Mouse (Mus musculus): ENCODE results near the gene Hspb9.
A peak's percentile ranks its signal among the peaks of the same experiment; 100 is the strongest.

The Hspb9 gene

DNA sequence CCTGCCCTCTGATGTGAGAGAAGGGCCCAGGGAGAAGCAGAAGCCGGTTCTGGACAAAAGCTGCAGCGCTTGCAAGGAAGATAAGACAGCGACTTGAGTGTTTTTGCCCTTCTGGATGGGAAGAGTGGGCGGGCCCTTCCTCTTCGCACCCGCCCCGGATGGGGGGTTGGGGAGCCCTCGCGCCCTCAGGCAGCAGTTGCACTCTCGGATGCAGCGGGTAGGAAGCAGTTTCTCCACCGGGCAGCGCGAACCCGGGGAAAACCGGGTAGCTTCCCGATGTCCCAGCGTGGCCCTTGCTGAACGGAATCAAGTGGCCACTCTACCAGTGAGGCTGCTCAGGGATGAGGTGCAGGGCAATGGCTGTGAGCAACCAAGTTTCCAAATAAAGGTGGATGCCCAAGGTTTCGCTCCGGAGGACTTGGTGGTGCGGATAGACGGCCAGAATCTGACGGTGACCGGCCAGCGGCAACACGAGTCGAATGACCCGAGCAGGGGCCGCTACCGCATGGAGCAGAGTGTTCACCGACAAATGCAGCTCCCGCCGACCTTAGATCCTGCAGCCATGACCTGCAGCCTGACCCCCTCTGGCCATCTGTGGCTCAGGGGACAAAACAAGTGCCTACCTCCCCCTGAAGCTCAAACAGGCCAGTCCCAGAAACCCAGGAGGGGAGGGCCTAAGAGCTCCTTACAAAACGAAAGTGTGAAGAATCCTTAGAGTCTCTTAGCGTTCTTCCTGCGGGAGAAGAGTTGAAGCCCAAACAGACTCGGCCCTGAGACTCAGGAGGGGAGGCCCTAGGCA, at the start of gene Hspb9:
Gene Hspb9 (plus strand): TSS at position 116 of the 799 bp plus-strand sequence.
- DNase-seq (ENCODE audit: extremely low read depth, low read depth, low spot score) = no peak

DNA sequence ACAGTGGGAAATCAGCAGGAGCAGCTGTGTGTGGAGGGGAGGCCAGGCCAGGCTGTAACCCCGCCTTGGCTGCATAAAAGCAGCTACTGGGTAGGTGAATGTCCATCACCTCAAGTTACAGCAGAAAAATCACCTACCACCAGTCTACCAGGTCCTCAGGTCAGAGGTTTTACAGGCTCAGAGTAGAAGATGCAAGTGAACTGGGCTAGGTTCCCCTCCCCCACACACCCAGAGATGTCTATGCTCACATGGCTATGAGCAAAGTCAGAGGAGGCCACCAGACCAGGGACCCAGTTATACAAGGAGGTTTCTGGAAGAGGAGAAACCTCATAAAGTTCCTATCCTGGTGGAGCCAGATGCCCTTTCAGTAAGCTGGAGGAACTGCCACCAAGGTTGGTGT, 42.6 kb upstream of the Hspb9 start:
- no peak for DNase-seq (ENCODE audit: extremely low read depth, low read depth, low spot score)

DNA sequence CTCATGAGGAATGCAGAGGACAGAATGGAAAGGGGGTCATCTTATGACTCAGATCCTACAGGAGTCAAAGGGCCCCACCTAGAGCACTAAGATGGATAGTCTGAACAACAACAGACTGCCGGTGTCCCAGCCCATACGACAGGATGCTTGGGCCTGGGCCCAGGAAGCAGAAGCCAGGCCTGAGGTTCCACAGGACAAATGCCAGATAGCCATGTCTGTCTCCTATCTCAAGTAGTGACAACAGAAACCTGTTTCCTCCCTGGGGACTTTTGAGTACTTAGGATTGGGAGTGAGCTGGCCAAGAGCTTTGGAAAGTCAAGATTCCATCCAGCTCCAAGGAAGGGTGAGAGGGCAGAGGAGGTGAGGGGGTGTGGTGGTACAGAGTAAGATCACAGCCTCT, 41.7 kb upstream of the Hspb9 start:
- no peak for DNase-seq (ENCODE audit: extremely low read depth, low read depth, low spot score)

DNA sequence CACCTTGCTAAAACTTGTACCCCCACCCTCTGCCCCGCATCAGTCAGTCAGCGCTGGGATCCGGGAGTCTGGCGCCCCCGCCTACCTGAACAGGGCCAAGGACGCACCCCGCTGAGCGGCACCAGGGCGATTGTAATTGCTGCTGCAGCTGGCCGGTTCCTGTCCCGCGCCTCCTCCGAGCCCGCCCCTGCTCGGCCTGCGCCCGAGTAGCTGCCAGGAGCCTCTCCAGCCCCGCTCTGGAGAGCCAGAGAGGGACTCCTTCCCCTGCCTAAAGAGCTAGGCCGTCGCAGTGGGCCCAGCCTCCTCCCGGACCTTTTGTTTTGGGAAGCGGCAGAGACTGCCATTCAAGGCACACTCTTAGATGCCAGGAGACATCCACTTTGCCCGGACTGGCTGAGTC, 40.5 kb upstream of the Hspb9 start:
- DNase-seq (ENCODE audit: extremely low read depth, low read depth, low spot score) = no peak

DNA sequence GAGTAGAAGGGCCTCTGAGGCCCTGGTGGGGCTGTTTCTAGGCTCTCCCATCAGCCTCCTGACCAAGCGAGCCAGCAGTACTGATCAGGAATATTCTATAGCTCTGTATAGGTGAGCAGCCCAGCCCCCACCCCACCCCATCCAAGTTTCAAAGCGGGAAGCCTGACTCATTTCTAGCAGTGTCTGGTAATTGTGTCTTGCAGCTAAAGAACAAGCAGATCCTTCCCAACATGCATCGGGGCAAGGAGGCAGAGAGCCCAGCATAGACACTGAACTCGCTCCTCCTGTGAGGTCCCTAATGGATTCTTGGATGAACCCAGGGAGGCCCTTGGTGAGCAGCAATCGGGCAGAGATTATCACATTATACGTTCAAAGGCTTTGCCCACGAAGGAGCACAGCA, 35.8 kb upstream of the Hspb9 start:
- no peak for DNase-seq (ENCODE audit: extremely low read depth, low read depth, low spot score)

DNA sequence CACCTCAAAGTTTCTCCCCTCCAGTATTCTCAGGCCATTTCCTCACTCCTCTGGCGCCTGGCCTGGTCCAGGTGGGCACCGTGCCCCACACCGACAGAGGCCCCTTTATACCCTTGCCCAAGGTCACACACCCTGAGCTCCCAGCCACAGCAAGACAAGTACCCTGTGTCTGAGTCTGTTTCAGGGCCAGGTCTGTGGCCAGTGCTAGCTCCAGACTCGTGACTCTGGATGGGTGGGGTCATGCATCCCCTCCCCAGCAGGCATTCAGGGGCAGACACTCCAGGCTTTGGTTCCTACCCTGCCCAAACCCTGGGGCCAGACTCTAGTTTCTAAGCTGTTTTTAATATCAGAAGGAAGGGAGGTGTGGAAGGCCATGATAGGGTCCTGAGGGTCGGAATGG, 31.8 kb upstream of the Hspb9 start:
- no peak for DNase-seq (ENCODE audit: extremely low read depth, low read depth, low spot score)

DNA sequence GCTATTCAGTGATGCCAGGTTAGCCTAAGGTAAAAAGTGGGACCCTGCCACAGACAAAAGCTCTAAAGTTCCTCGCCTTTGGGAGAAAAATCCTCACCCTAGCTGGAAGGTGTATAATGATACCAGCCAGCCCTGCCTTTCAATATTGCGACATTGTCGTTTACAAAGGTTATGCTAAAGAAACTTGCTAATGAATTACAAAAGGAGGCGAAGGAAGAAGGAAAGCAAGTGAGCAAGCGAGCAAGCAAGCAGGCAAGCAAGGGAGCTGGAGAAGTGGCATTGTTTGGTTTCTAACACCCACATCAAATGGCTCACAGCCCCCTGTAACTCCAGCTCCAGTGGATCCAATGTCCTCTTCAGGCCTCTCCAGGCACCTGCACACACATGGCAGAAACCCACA, 31.1 kb upstream of the Hspb9 start:
- no peak for DNase-seq (ENCODE audit: extremely low read depth, low read depth, low spot score)

DNA sequence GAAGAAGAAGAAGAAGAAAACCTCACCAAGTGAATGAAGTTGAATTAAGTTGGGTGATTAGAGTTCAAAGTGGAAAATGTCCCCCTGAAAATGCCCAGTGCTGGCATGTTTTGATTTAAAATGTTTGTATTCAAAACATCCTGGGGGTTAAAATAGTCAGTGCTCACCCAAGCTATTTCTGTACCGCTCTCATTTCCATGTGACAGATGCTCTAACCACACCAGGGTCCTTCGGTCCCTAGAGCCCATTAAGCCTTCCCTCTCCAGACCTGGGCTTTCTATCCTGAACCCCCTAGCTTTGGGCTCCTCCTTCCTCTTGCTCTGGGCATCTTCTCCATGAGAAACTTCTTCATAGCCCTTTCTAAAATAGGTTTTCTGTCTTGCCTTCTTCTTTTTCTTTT, 29.6 kb upstream of the Hspb9 start:
- no peak for DNase-seq (ENCODE audit: extremely low read depth, low read depth, low spot score)

GRCm38 (mm10) chr11:100685371-100685770, 28.3 kb upstream of the Hspb9 start:
- DNase-seq (ENCODE audit: extremely low read depth, low read depth, low spot score) = no peak

DNA sequence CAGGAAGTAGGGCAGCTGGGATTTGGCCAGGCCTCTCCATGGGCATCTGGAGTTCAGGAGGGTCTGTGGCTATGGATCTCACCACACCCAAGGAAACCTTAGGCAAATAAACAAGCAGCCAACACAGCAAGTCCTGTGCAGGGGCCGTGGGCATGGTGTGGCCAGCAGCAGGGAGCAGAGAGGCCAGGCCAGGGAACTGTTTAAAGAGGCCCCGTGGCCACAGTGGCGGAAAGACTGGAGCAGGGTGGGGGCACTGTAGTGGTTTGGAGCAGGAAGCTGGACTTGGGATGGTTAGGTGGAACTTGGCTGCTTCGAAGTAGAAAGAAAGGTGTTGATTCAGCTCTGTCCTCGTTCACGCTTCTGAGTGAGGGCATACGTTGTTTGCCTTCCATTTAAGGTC, 26.4 kb upstream of the Hspb9 start:
- no peak for DNase-seq (ENCODE audit: extremely low read depth, low read depth, low spot score)

GRCm38 (mm10) chr11:100688443-100688842, 25.2 kb upstream of the Hspb9 start:
- DNase-seq (ENCODE audit: extremely low read depth, low read depth, low spot score) = no peak

GRCm38 (mm10) chr11:100690389-100690788, 23.3 kb upstream of the Hspb9 start:
- DNase-seq (ENCODE audit: extremely low read depth, low read depth, low spot score) = no peak

GRCm38 (mm10) chr11:100692164-100692616, 21.5 kb upstream of the Hspb9 start, which contains the start of gene Zfp385c:
Gene Zfp385c, minus strand, starts transcription at chr11:100692455.
- no peak for DNase-seq (ENCODE audit: extremely low read depth, low read depth, low spot score)

- DNase-seq (ENCODE audit: extremely low read depth, low read depth, low spot score) = no peak
These were observed 20.5 kb upstream of the Hspb9 start for GRCm38 (mm10) chr11:100693154-100693553.

DNA sequence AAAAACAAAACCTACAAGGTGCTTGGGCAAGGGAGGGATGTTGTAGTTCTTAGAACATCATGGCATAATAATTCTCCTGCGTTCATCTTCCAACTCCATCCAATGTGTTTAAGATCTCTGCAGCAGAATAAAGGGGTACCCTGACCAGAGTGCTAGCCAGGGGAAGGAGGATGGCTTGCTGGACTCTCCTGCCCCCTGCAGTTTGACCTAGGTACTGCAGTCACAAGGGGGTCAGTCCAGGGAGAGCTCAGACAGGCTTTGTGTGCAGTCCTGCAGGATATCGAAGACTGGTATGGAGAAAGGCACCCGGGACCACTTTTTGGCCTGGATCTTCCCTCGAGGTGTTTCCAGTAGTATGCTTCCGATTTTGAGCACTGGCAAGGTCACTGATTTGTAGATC, 18.7 kb upstream of the Hspb9 start:
- no peak for DNase-seq (ENCODE audit: extremely low read depth, low read depth, low spot score)

DNA sequence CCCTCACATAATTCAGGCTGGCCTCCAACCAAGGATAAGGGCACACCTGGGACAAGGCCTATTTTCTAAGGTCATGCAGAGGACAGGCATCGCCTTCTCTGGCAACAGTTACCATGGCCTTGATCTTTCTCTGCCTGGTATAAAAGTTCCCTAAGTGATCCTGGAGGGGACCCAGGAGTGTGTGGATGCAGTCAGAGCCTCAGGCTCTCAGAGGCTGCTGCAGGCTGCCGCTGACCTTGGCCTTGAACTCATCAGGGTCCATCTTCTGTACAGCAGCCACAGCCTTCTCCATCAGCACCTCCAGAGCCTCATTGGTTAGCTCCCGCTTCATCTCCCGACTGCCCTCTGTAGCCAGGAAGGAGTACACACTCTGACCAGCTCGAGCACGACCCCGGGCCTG, 15.7 kb upstream of the Hspb9 start:
- no peak for DNase-seq (ENCODE audit: extremely low read depth, low read depth, low spot score)

- no peak for DNase-seq (ENCODE audit: extremely low read depth, low read depth, low spot score)
These were observed 12.9 kb upstream of the Hspb9 start for GRCm38 (mm10) chr11:100700710-100701109.

DNA sequence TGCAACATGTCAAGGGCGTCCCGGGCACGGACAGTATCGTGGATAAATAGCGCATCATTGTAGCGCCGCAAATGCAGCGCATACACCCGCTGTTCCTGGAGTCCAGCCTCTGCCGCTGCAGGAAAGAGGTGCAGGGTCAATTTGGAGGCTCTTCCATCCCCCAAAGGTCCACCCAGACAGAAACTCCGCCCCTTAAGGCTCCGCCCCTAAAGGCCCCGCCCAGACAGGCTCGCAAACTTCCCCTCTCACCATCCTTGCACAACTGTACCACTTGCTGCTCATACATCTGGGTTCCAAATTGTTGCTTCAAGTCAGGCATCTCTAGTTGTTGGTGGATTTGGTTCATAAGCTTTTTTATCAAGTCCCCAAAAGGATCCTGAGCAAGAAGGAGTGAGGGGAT, 12.3 kb upstream of the Hspb9 start:
- DNase-seq (ENCODE audit: extremely low read depth, low read depth, low spot score) = no peak

DNA sequence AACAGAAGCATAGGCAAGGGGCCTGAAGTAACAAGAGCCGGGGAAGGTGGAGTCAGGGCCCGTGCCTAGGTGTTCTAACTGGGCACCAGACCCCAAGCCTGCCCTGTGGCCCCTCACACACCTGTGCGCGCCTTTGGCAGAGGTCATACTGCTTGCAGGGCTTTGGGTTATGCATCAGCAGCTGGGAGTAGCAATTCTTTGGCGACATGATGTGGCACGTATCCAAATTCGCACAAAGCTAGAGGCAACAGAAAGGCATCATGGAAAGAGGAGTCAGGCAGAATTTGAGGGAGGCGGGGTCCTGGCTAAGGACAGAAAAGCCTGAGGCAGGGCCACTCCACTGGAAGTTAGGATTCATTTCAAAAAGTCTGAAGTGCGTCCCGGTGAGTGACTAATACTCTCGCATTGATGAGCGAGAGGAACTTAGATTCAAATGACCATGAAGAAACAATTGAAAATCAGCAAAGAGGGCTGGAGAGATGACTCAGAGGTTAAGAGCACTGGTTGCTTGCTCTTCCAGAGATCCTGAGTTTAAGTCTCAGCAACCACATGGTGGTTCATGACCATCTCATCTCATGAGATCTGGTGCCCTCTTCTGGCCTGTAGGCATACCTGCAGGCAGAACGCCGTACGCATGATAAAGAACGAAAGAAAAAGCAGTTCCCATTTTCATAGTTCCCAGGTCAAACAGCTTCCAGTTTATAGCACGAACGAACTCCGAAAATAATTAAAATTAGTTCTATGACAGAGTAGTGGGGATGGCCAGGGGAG, 11.4 kb upstream of the Hspb9 start:
- DNase-seq (ENCODE audit: extremely low read depth, low read depth, low spot score) = no peak

GRCm38 (mm10) chr11:100702906-100703305, 10.7 kb upstream of the Hspb9 start:
- no peak for DNase-seq (ENCODE audit: extremely low read depth, low read depth, low spot score)

- no peak for DNase-seq (ENCODE audit: extremely low read depth, low read depth, low spot score)
These were observed 10.3 kb upstream of the Hspb9 start for GRCm38 (mm10) chr11:100703366-100703765.

DNA sequence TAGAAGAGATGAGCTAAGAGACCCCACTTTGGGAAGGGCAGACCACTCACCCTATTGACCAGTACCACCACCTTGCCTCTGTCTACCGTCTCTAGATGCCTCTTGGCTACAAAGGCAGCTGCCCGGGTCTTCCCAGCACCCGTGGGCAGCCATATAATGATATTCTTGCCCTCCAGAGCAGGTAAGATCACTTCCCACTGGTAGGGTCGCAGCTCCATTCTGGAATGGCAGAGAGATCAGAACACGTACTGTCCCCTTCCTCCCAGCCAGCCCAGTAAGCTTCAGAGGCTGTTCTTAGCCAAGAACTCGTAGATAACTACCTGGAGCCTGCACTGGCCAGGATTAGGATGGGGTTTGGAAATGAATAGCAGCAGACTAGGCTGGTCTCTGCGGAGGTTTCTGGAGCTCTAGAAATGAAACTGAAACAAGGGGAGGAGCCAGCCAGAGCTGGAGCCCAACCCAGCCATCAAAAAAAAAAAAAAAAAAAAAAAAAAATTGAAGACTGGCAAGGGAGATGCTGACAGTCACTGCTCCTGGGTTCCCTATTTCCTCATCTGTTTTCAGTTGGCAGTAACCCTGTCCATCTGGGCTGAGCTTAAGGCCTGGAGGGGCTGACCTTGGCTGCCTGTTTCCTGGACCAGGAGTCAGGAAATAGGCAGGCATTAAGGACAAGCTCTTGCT, 9.7 kb upstream of the Hspb9 start, which contains the start of gene Dhx58:
Gene Dhx58 (minus strand): TSS at position 421 of the 681 bp plus-strand sequence.
- DNase-seq (ENCODE audit: extremely low read depth, low read depth, low spot score) = peak; percentile 65
